Mouse (Mus musculus): Measurements from ENCODE around the gene Rnf212b. TPM values are rescaled to one million over a fixed set of nuclear protein-coding genes. Genes with fewer than 3 reads are reported as not detected.
A peak's percentile ranks its signal among the peaks of the same experiment; 100 is the strongest.

Gene Rnf212b
- polyA plus RNA-seq, 1 experiment from 2014 or later, result not detected

- Histone ChIP-seq H3K27me3 (replicated peaks; ENCODE audit: control insufficient read depth, insufficient read depth, low read length) (no peaks in the 10 kb centered on the region), H3K27ac (ENCODE audit: low read length) (peak overlapping the region; percentile 96), H3K9me3 (ENCODE audit: control insufficient read depth, low read length) (no peaks in the 10 kb centered on the region), H3K4me1 (ENCODE audit: control insufficient read depth, insufficient read depth, low read length) (peaks cover 9% of the 10 kb centered on the region; the same call in 1 of the 2 replicates), H3K36me3 (ENCODE audit: control insufficient read depth, insufficient read depth, low read length) (peaks cover 11% of the 10 kb centered on the region; the same call in 1 of the 2 replicates), H3K4me2 (ENCODE audit: low read depth, low read length) (peak overlapping the region; percentile 73), H3K9ac (ENCODE audit: low read depth, low read length) (peak overlapping the region; percentile 99), H3K4me3 (ENCODE audit: low read length) (peak overlapping the region; percentile 92)
- ATAC-seq, result peak; percentile 71
- WGBS, result under 1% methylated on average over 51 of the region's 54 CpGs
Measured at GRCm38 (mm10) chr14:54894296-54895151, 80.6 kb downstream of the Rnf212b start.

- no peaks in the 10 kb centered on the region for H3K27me3 ChIP-seq (replicated peaks; ENCODE audit: control insufficient read depth, insufficient read depth, low read length)
- ATAC-seq, result no peak
- H3K9me3 ChIP-seq (ENCODE audit: control insufficient read depth, low read length), result no peaks in the 10 kb centered on the region
- peaks cover 9% of the 10 kb centered on the region; the same call in 1 of the 2 replicates for H3K4me1 ChIP-seq (ENCODE audit: control insufficient read depth, insufficient read depth, low read length)
- H3K27ac ChIP-seq (ENCODE audit: low read length), result no peak overlapping the region
- H3K4me3 ChIP-seq (ENCODE audit: low read length), result no peak overlapping the region
- peaks cover 11% of the 10 kb centered on the region; the same call in 1 of the 2 replicates for H3K36me3 ChIP-seq (ENCODE audit: control insufficient read depth, insufficient read depth, low read length)
- H3K4me2 ChIP-seq (ENCODE audit: low read depth, low read length), result no peak overlapping the region
- WGBS, result 51% methylated on average over 2 of the region's 2 CpGs
- H3K9ac ChIP-seq (ENCODE audit: low read depth, low read length), result no peak overlapping the region
Measured at GRCm38 (mm10) chr14:54897445-54897844, 83.5 kb downstream of the Rnf212b start.

DNA sequence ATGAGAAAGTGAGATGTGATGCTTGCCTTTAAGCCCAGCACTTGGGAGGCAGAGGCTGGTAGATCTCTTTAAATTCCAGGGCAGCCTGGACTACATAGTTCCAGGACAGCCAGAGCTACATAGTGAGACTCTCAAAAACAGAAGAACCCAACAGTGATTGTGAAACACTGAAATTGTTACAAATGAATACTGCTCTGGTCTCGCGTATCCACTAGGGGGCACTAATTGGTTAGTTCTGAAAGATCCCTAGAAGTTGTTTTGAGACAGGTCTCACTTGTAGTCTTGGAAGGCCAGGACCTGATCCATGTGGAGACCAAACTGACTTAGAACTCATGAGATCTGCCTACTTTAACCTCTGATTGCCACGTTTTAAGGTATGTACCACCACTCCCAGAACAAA lies 86.4 kb downstream of the Rnf212b start:
- no peak overlapping the region for H3K4me2 ChIP-seq (ENCODE audit: low read depth, low read length)
- 0 out of 2 replicates have a peak, but pooled peaks cover 4% of the 10 kb centered on the region for H3K4me1 ChIP-seq (ENCODE audit: control insufficient read depth, insufficient read depth, low read length)
- H3K9ac ChIP-seq (ENCODE audit: low read depth, low read length), result no peak overlapping the region
- H3K27ac ChIP-seq (ENCODE audit: low read length), result no peak overlapping the region
- no peaks in the 10 kb centered on the region for H3K9me3 ChIP-seq (ENCODE audit: control insufficient read depth, low read length)
- peak; percentile 59 for ATAC-seq
- H3K27me3 ChIP-seq (replicated peaks; ENCODE audit: control insufficient read depth, insufficient read depth, low read length), result no peaks in the 10 kb centered on the region
- WGBS, result 4% methylated on average over 3 of the region's 3 CpGs
- no peak overlapping the region for H3K4me3 ChIP-seq (ENCODE audit: low read length)
- peaks cover 11% of the 10 kb centered on the region; the same call in 1 of the 2 replicates for H3K36me3 ChIP-seq (ENCODE audit: control insufficient read depth, insufficient read depth, low read length)

GRCm38 (mm10) chr14:54903641-54904040 lies 89.7 kb downstream of the Rnf212b start:
- Histone ChIP-seq H3K9ac (ENCODE audit: low read depth, low read length) (no peak overlapping the region), H3K9me3 (ENCODE audit: control insufficient read depth, low read length) (no peaks in the 10 kb centered on the region), H3K27me3 (replicated peaks; ENCODE audit: control insufficient read depth, insufficient read depth, low read length) (no peaks in the 10 kb centered on the region), H3K4me3 (ENCODE audit: low read length) (no peak overlapping the region), H3K27ac (ENCODE audit: low read length) (no peak overlapping the region), H3K36me3 (ENCODE audit: control insufficient read depth, insufficient read depth, low read length) (no peaks in the 10 kb centered on the region), H3K4me1 (ENCODE audit: control insufficient read depth, insufficient read depth, low read length) (no peaks in the 10 kb centered on the region), H3K4me2 (ENCODE audit: low read depth, low read length) (no peak overlapping the region)
- 91% methylated on average over 4 of the region's 4 CpGs for WGBS
- no peak for ATAC-seq

Other genes with a start within 250 kb of the Rnf212b start
- gene Ajuba, start 236.6 kb upstream of the Rnf212b start, polyA plus RNA-seq (2015; fragmentation: Nextera tagmentation; extraction: Ambion mirVana), result 12.9 and 13.1 TPM in 2 replicates
- gene 4931414P19Rik, start 208.1 kb upstream of the Rnf212b start, polyA plus RNA-seq (2015; fragmentation: Nextera tagmentation; extraction: Ambion mirVana), result 6.0 and 7.8 TPM in 2 replicates
- 358 and 395 TPM in 2 replicates for gene Psmb5, start 196.1 kb upstream of the Rnf212b start, polyA plus RNA-seq (2015; fragmentation: Nextera tagmentation; extraction: Ambion mirVana)
- gene Psmb11, start 192.7 kb upstream of the Rnf212b start, polyA plus RNA-seq (2015; fragmentation: Nextera tagmentation; extraction: Ambion mirVana), result not detected in 2 replicates
- not detected in 2 replicates for gene Gm17606, start 173.2 kb upstream of the Rnf212b start, polyA plus RNA-seq (2015; fragmentation: Nextera tagmentation; extraction: Ambion mirVana)
- gene Cdh24, start 172.8 kb upstream of the Rnf212b start, polyA plus RNA-seq (2015; fragmentation: Nextera tagmentation; extraction: Ambion mirVana), result 1.5 and 1.7 TPM in 2 replicates
- gene 1700123O20Rik, start 127.9 kb upstream of the Rnf212b start, polyA plus RNA-seq (2015; fragmentation: Nextera tagmentation; extraction: Ambion mirVana), result 82.0 and 90.2 TPM in 2 replicates
- gene Acin1, start 127.2 kb upstream of the Rnf212b start, polyA plus RNA-seq (2015; fragmentation: Nextera tagmentation; extraction: Ambion mirVana), result 78.7 and 82.6 TPM in 2 replicates
- gene Gm29776, start 115.3 kb upstream of the Rnf212b start, polyA plus RNA-seq (2015; fragmentation: Nextera tagmentation; extraction: Ambion mirVana), result 0.07 and 0.15 TPM in 2 replicates
- 0.28 TPM in 1 of 2 replicates, not detected in the other for gene Cebpe, start 102.0 kb upstream of the Rnf212b start, polyA plus RNA-seq (2015; fragmentation: Nextera tagmentation; extraction: Ambion mirVana)
- 45.7 and 60.3 TPM in 2 replicates for gene Slc7a8, start 32.2 kb upstream of the Rnf212b start, polyA plus RNA-seq (2015; fragmentation: Nextera tagmentation; extraction: Ambion mirVana)
- gene Homez, start 56.8 kb downstream of the Rnf212b start, polyA plus RNA-seq (2015; fragmentation: Nextera tagmentation; extraction: Ambion mirVana), result 6.1 and 10.2 TPM in 2 replicates
- gene Ppp1r3e, start 63.4 kb downstream of the Rnf212b start, polyA plus RNA-seq (2015; fragmentation: Nextera tagmentation; extraction: Ambion mirVana), result 1.4 and 1.8 TPM in 2 replicates
- 5.1 and 5.8 TPM in 2 replicates for gene Bcl2l2, start 69.2 kb downstream of the Rnf212b start, polyA plus RNA-seq (2015; fragmentation: Nextera tagmentation; extraction: Ambion mirVana)
- gene Gm20521, start 69.3 kb downstream of the Rnf212b start, polyA plus RNA-seq (2015; fragmentation: Nextera tagmentation; extraction: Ambion mirVana), result 0.49 and 0.76 TPM in 2 replicates
- gene Pabpn1, start 78.4 kb downstream of the Rnf212b start, polyA plus RNA-seq (2015; fragmentation: Nextera tagmentation; extraction: Ambion mirVana), result 79.8 and 84.7 TPM in 2 replicates
- gene Slc22a17, start 99.0 kb downstream of the Rnf212b start, polyA plus RNA-seq (2015; fragmentation: Nextera tagmentation; extraction: Ambion mirVana), result 21.2 and 23.8 TPM in 2 replicates
- gene Efs, start 112.0 kb downstream of the Rnf212b start, polyA plus RNA-seq (2015; fragmentation: Nextera tagmentation; extraction: Ambion mirVana), result 17.1 and 18.0 TPM in 2 replicates
- 0.12 TPM in 1 of 2 replicates, not detected in the other for gene Il25, start 118.6 kb downstream of the Rnf212b start, polyA plus RNA-seq (2015; fragmentation: Nextera tagmentation; extraction: Ambion mirVana)
- gene Cmtm5, start 122.1 kb downstream of the Rnf212b start, polyA plus RNA-seq (2015; fragmentation: Nextera tagmentation; extraction: Ambion mirVana), result 2.0 and 2.8 TPM in 2 replicates
- gene Myh6, start 152.8 kb downstream of the Rnf212b start, polyA plus RNA-seq (2015; fragmentation: Nextera tagmentation; extraction: Ambion mirVana), result 0.46 and 0.77 TPM in 2 replicates
- gene Gm17428, start 162.8 kb downstream of the Rnf212b start, polyA plus RNA-seq (2015; fragmentation: Nextera tagmentation; extraction: Ambion mirVana), result not detected in 2 replicates
- gene Myh7, start 180.5 kb downstream of the Rnf212b start, polyA plus RNA-seq (2015; fragmentation: Nextera tagmentation; extraction: Ambion mirVana), result 2.6 and 4.1 TPM in 2 replicates
- gene Ngdn, start 201.3 kb downstream of the Rnf212b start, polyA plus RNA-seq (2015; fragmentation: Nextera tagmentation; extraction: Ambion mirVana), result 87.2 and 89.2 TPM in 2 replicates